Mouse (Mus musculus) G1E (cell line): Measurements from ENCODE around the gene Fmnl2.

Experiments used
- CTCF ChIP-seq: IDR thresholded peaks from 2 replicates; pipeline ENCODE4 v1.5.1; 2012; ENCODE audit warnings: low read depth, low read length, inconsistent platforms, mixed read lengths
- GATA1 ChIP-seq: IDR thresholded peaks from 2 replicates; pipeline ENCODE4 v1.6.1; 2012; ENCODE audit warnings: borderline replicate concordance, low read length, inconsistent platforms, mixed read lengths
- POLR2AphosphoS5 ChIP-seq: IDR thresholded peaks from 2 replicates; pipeline ENCODE4 v1.6.1; 2012; ENCODE audit warnings: low read depth, low read length, inconsistent platforms; ENCODE audit not compliant: insufficient replicate concordance
- TAL1 ChIP-seq: conservative IDR thresholded peaks from 2 replicates; pipeline ENCODE4 v1.6.1; 2012; ENCODE audit warnings: low read depth, low read length, inconsistent platforms, mixed read lengths

DNA sequence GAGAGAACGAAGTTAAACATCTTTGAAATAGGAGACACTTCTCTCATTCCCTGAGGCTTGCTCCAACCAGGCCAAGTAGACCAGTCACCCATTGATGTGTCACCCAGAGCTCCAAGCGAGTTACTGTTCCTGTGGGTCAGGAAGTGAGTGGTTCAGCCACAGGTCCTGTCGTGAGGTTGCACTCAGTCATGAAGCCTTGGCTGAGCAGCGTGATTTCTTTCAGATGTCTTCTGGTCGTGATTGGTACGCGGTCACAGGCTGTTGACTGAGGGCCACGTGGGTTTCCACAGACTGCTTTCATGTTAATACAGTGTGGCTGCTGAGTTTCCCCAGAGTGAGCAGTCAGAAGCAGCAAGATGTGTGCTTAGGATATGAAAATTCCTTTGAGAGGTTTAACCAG is 33.5 kb downstream of the Fmnl2 start:
- no peak for TF ChIP-seq TAL1
- no peak for TF ChIP-seq CTCF
- TF ChIP-seq POLR2AphosphoS5 = no peak
- no peak for TF ChIP-seq GATA1
